Mouse (Mus musculus) cerebellum, adult 9-10 months (tissue): Measurements from ENCODE around the gene Dnajc15.
"Not testable (repeated sequence)": the region's sequence is repeated elsewhere in the genome, so short reads cannot be mapped to it uniquely, and the experiment has no call there.

ENCODE experiments used
- DNase-seq: peaks from one replicate; pipeline ENCODE4 v3.0.0; 2022

The Dnajc15 gene

GRCm38 (mm10) chr14:77874304-77875241, at the start of gene Dnajc15:
Gene Dnajc15 (minus strand): TSS chr14:77875125.
- peak; percentile 87 for DNase-seq

GRCm38 (mm10) chr14:77923076-77923865, 48.3 kb upstream of the Dnajc15 start:
- DNase-seq: no peak

- no peak for DNase-seq
Observed at GRCm38 (mm10) chr14:77921641-77922040, 46.7 kb upstream of the Dnajc15 start.

GRCm38 (mm10) chr14:77915776-77916175, 40.9 kb upstream of the Dnajc15 start:
- DNase-seq: no peak

- no peak for DNase-seq
Observed at GRCm38 (mm10) chr14:77906586-77906985, 31.7 kb upstream of the Dnajc15 start.

- no peak for DNase-seq
Observed at GRCm38 (mm10) chr14:77905466-77905865, 30.5 kb upstream of the Dnajc15 start.

- DNase-seq: no peak
Observed at GRCm38 (mm10) chr14:77904171-77904762, 29.3 kb upstream of the Dnajc15 start, which contains the start of gene Epsti1. Gene Epsti1 (plus strand): TSS chr14:77904239.

- no peak for DNase-seq
Observed at GRCm38 (mm10) chr14:77902541-77902940, 27.6 kb upstream of the Dnajc15 start.

- DNase-seq: no peak
Observed at GRCm38 (mm10) chr14:77895951-77896350, 21.0 kb upstream of the Dnajc15 start.

GRCm38 (mm10) chr14:77889911-77890310, 15.0 kb upstream of the Dnajc15 start:
- DNase-seq: no peak

GRCm38 (mm10) chr14:77886941-77887340, 12.0 kb upstream of the Dnajc15 start:
- DNase-seq: no peak

GRCm38 (mm10) chr14:77886376-77886775, 11.5 kb upstream of the Dnajc15 start:
- no peak for DNase-seq

- DNase-seq: peak; percentile 35
Observed at GRCm38 (mm10) chr14:77882669-77883068, 7.7 kb upstream of the Dnajc15 start.

GRCm38 (mm10) chr14:77881998-77882397, 7.1 kb upstream of the Dnajc15 start:
- no peak for DNase-seq

- not testable (repeated sequence) for DNase-seq
Observed at GRCm38 (mm10) chr14:77877876-77878275, 3.0 kb upstream of the Dnajc15 start.

- DNase-seq: peak; percentile 15
Observed at GRCm38 (mm10) chr14:77876199-77876598, 1.3 kb upstream of the Dnajc15 start.

- no peak for DNase-seq
Observed at GRCm38 (mm10) chr14:77871380-77871975, 3.4 kb downstream of the Dnajc15 start.

- DNase-seq: no peak
Observed at GRCm38 (mm10) chr14:77870926-77871325, 4.0 kb downstream of the Dnajc15 start.

GRCm38 (mm10) chr14:77867601-77868000, 7.3 kb downstream of the Dnajc15 start:
- DNase-seq: no peak

GRCm38 (mm10) chr14:77864510-77864909, 10.4 kb downstream of the Dnajc15 start:
- no peak for DNase-seq

GRCm38 (mm10) chr14:77864051-77864450, 10.9 kb downstream of the Dnajc15 start:
- DNase-seq: no peak

- DNase-seq: no peak
Observed at GRCm38 (mm10) chr14:77860841-77861560, 13.9 kb downstream of the Dnajc15 start.
